8 mouse cellular contexts compared by ENCODE assay signal in the genomic region with DNA sequence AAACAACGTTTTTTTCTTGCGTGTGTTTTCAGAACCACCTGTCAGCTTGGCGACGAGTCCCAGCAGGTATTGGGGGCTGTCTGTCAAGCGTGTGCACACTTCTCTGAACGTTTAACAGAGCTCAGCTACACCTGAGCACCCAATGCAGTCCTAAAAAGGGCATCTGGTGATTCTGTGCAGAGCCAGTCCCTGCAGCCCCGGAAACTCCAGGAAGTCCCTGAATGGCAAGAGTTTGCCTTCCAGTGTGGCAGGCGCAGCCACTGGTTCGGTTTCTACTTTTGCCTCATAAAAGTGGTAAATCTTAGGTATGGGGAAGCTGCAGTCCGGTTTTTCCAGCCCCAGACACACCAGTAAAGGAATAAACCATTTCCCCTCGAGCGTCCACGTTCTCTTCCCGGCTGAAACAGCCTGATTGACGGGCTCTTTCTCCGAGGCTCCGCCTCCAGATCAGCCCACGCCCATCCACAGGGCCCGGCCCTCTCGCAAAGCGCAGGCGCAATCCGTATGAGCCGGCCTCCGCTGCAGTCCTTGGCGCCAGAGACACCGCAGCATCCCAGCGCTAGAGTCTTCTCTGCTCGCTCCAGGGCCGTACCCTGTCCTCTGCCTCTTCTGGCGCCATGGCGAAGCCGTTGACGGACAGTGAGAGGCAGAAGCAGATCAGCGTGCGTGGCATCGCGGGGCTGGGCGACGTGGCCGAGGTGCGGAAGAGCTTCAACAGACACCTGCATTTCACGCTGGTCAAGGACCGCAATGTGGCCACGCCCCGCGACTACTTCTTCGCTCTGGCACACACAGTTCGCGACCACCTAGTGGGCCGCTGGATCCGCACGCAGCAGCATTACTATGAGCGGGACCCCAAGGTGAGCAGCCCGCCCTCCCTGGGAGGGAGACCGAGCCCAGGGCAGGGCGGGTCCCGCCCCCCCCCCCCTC. TPM values are rescaled to one million over a fixed set of nuclear protein-coding genes. Genes with fewer than 3 reads are reported as not detected.
DNase-seq lines count a peak whose midpoint lies in the region; ATAC-seq and TF ChIP-seq lines count a peak whose summit lies in the region.

Gene Pygb (plus strand): TSS at position 485 of the 930 bp plus-strand sequence.

- no peaks in the 10 kb centered on the region for H3K9me3 ChIP-seq in kidney, embryonic 14.5 days (ENCODE audit: control insufficient read depth, low read length)
- H3K9me3 ChIP-seq in stomach, embryonic 14.5 days (ENCODE audit: control insufficient read depth, low read depth, low read length), result no peaks in the 10 kb centered on the region

- WGBS in kidney, embryonic 14.5 days, result 2% methylated on average over 55 of the region's 58 CpGs
- whole genome bisulfite sequencing in stomach, embryonic 14.5 days, result 1% methylated on average over 58 of the region's 58 CpGs

- H3K27ac ChIP-seq in bone marrow macrophage, adult 2 months (ENCODE audit: insufficient read depth, low read depth, low read length), result peak within 1 kb of the TSS; percentile 50
- H3K27ac ChIP-seq in embryonic fibroblast, embryonic 13.5 days (ENCODE audit: insufficient read depth, low read length), result peak within 1 kb of the TSS; percentile 35; the same call in 1 of the 2 replicates
- peak within 1 kb of the TSS; percentile 52; the same call in 1 of the 2 replicates for H3K27ac ChIP-seq in kidney, embryonic 14.5 days (ENCODE audit: low read depth, low read length)
- peak within 1 kb of the TSS; percentile 64; the same call in 1 of the 2 replicates for H3K27ac ChIP-seq in stomach, embryonic 14.5 days (ENCODE audit: low read length)

- TF ChIP-seq POLR2A in bone marrow macrophage, adult 2 months (IDR thresholded peaks at IDR 0.05; ENCODE audit: borderline replicate concordance, low read depth, low read length), result no peak
- TF ChIP-seq POLR2A in embryonic fibroblast, embryonic 13.5 days (IDR thresholded peaks at IDR 0.05; ENCODE audit: low read depth, low read length), result peak; percentile 99

- no peak for TF ChIP-seq CTCF in bone marrow macrophage, adult 2 months (IDR thresholded peaks at IDR 0.05; ENCODE audit: low read depth, low read length)
- TF ChIP-seq CTCF in embryonic fibroblast, embryonic 13.5 days (IDR thresholded peaks at IDR 0.05; ENCODE audit: borderline replicate concordance, insufficient read depth, low read length), result no peak

- H3K27me3 ChIP-seq in kidney, embryonic 14.5 days (ENCODE audit: control insufficient read depth, insufficient read depth, low read length), result no peaks in the 10 kb centered on the region
- H3K27me3 ChIP-seq in stomach, embryonic 14.5 days (ENCODE audit: control insufficient read depth, insufficient read depth, low read length), result no peaks in the 10 kb centered on the region

- H3K9ac ChIP-seq in kidney, embryonic 14.5 days (ENCODE audit: low read depth, low read length), result peak within 1 kb of the TSS; percentile 74
- H3K9ac ChIP-seq in stomach, embryonic 14.5 days (replicated peaks; ENCODE audit: low read depth, low read length), result peak within 1 kb of the TSS; percentile 67

- peak within 1 kb of the TSS; percentile 85 for H3K4me3 ChIP-seq in bone marrow macrophage, adult 2 months (ENCODE audit: insufficient read depth, low read length)
- H3K4me3 ChIP-seq in embryonic fibroblast, embryonic 13.5 days (ENCODE audit: insufficient read depth, low read length), result peak within 1 kb of the TSS; percentile 75
- peak within 1 kb of the TSS; percentile 77 for H3K4me3 ChIP-seq in kidney, embryonic 14.5 days (ENCODE audit: low read length)
- H3K4me3 ChIP-seq in stomach, embryonic 14.5 days (ENCODE audit: low read depth, low read length), result peak within 1 kb of the TSS; percentile 57

- H3K36me3 ChIP-seq in kidney, embryonic 14.5 days (ENCODE audit: control insufficient read depth, insufficient read depth, low read length), result peaks cover 5% of the 10 kb centered on the region; the same call in 1 of the 2 replicates
- H3K36me3 ChIP-seq in stomach, embryonic 14.5 days (ENCODE audit: control insufficient read depth, insufficient read depth, low read length), result no peaks in the 10 kb centered on the region; the same call in 1 of the 2 replicates

- peak; percentile 85 for DNase-seq in B cell, adult 2 months
- peak; percentile 87 for DNase-seq in heart, adult 9 months (ENCODE audit: low spot score in 2 of 2)
- DNase-seq in liver, result peak; percentile 90

- H3K4me1 ChIP-seq in bone marrow macrophage, adult 2 months (ENCODE audit: control insufficient read depth, insufficient read depth, low read length), result peaks cover 31% of the 10 kb centered on the region
- peaks cover 15% of the 10 kb centered on the region for H3K4me1 ChIP-seq in embryonic fibroblast, embryonic 13.5 days (ENCODE audit: control insufficient read depth, insufficient read depth, low read length)
- peaks cover 23% of the 10 kb centered on the region for H3K4me1 ChIP-seq in kidney, embryonic 14.5 days (ENCODE audit: control insufficient read depth, insufficient read depth, low read length)
- H3K4me1 ChIP-seq in stomach, embryonic 14.5 days (ENCODE audit: control insufficient read depth, insufficient read depth, low read length), result peaks cover 12% of the 10 kb centered on the region

- peak; percentile 94 for ATAC-seq in kidney, embryonic 14.5 days (ENCODE audit: low FRiP score, low TSS enrichment)
- peak; percentile 87 for ATAC-seq in monocyte, adult 5-6 weeks (replicated peaks; ENCODE audit: insufficient number of reproducible peaks, low FRiP score, low TSS enrichment, poor library complexity, severe bottlenecking)
- ATAC-seq in stomach, embryonic 14.5 days (ENCODE audit: insufficient number of reproducible peaks, insufficient read depth, low FRiP score, low read depth), result peak; percentile 95

- H3K4me2 ChIP-seq in kidney, embryonic 14.5 days (replicated peaks; ENCODE audit: low read depth, low read length), result peak within 1 kb of the TSS; percentile 80
- peak within 1 kb of the TSS; percentile 72 for H3K4me2 ChIP-seq in stomach, embryonic 14.5 days (replicated peaks; ENCODE audit: low read depth, low read length)

RNA-seq across cellular contexts. Expression of gene Pygb, which starts in this region (rescaled TPM):
- polyA plus RNA-seq in bone marrow macrophage, adult 2 months (2012; ENCODE audit: insufficient read depth, insufficient read length, missing spikeins), result 24.3 and 33.9 TPM in 2 replicates
- polyA plus RNA-seq in embryonic fibroblast, embryonic 13.5 days (2011; ENCODE audit: insufficient read length, low read depth, missing spikeins), result 67.4 and 91.7 TPM in 2 replicates
- 35.3 and 57.8 TPM in 2 replicates for polyA plus RNA-seq in kidney, embryonic 14.5 days (2014; fragmentation: Nextera tagmentation; extraction: Ambion mirVana)
- 25.0 to 54.2 TPM (median 37.5 TPM) in 3 replicates for total RNA-seq in monocyte, adult 5-6 weeks (2017)
- polyA plus RNA-seq in stomach, embryonic 14.5 days (2014; fragmentation: Nextera tagmentation; extraction: Ambion mirVana), result 61.6 and 70.3 TPM in 2 replicates

Comparison
In these comparisons a context has a peak if more than half of its experiments do, and no peak if none do; other contexts are left out.
1. Peak in every context shown above with its lines: DNase-seq, ATAC-seq, H3K4me3 ChIP-seq and H3K27ac ChIP-seq.